Mouse (Mus musculus): ENCODE results near the gene Birc6.

DNA sequence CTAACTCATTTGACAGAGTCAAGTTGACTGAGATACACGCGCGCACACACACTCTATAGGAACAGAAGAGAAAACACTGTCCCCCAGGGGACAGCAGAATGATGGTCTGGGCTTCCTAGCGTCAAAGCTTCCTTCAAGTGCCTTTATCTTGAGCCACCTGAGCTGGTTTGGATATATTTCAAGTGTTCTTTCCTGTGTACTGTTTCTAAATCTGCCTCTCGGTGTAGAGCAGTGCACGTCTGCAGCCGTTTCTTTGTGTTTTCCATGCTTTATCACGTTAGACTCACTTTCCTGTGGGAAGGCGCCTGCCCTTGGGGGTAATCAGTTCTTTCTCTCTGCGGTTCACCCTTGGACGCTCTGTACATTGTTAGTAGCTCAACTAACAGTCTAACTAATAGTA is 207.3 kb downstream of the Birc6 start:
- no peak for TF ChIP-seq CTCF (IDR thresholded peaks at IDR 0.05; ENCODE audit: control insufficient read depth, insufficient read depth, low read length)
- TF ChIP-seq POLR2A (IDR thresholded peaks at IDR 0.05; ENCODE audit: borderline replicate concordance, control insufficient read depth, low read depth, low read length): no peak

Measured in bone marrow, adult 2 months (tissue).